Comparison of ENCODE assay signal across 30 mouse cellular contexts in the genomic region with DNA sequence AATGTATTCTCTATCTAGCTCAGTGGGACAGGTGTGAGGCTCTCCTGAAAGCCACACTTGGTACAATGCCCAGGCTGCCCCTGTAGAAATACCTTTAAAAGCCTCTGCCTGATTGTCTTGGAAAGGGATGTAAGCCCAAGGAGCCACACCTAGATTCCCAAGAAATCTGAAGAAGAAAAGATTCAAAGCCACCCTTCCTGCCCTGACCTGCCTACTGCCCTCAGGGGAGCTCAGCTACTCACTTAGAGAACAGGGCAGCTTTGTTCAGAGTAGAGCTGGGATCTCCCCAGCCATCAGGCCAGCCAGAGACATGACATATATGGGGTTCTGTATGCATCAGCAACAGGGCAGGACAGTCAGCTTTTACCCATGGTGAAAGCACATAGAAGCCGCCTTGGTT. TPM values are rescaled to one million over a fixed set of nuclear protein-coding genes. Genes with fewer than 3 reads are reported as not detected.
"Had no signal": no experiment of that assay in that cellular context is flagged by ENCODE, and none has a peak within 500 bp of the region (broad histone marks: within the 10 kb centered on the region; RNA-seq: fewer than 3 reads in every experiment).

No protein-coding gene starts in this region.

- H3K9me3 ChIP-seq: heart, embryonic 10.5 days; heart, embryonic 12.5 days; hindbrain, embryonic 10.5 days; hindbrain, embryonic 12.5 days; intestine, embryonic 15.5 days; limb, embryonic 10.5 days; limb, embryonic 12.5 days had no signal

- H3K36me3 ChIP-seq: heart, embryonic 10.5 days; heart, embryonic 12.5 days; hindbrain, embryonic 10.5 days; hindbrain, embryonic 12.5 days; intestine, embryonic 15.5 days; limb, embryonic 10.5 days; limb, embryonic 12.5 days had no signal

- H3K27me3 ChIP-seq: heart, embryonic 12.5 days; hindbrain, embryonic 12.5 days; intestine, embryonic 15.5 days; limb, embryonic 12.5 days had no signal

- DNase-seq: gastrocnemius, postnatal 14 days; gastrocnemius, postnatal 36 days; heart, adult 18-20 months; heart, postnatal 10 days; heart, postnatal 4 days; kidney, adult 18-20 months; kidney, adult 8-10 months; kidney, postnatal 10 days; kidney, postnatal 25 days; kidney, postnatal 4 days; liver had no signal

- H3K4me1 ChIP-seq: heart, embryonic 12.5 days; hindbrain, embryonic 10.5 days; hindbrain, embryonic 12.5 days; intestine, embryonic 15.5 days; limb, embryonic 12.5 days had no signal

- H3K9ac ChIP-seq: heart, embryonic 12.5 days; hindbrain, embryonic 12.5 days; hindbrain, embryonic 14.5 days; intestine, embryonic 15.5 days; limb, embryonic 12.5 days; liver, embryonic 14.5 days had no signal

- H3K4me2 ChIP-seq: heart, embryonic 12.5 days; hindbrain, embryonic 12.5 days; hindbrain, embryonic 14.5 days; intestine, embryonic 15.5 days; limb, embryonic 12.5 days; liver, embryonic 11.5 days had no signal

- ATAC-seq: hindbrain, embryonic 16.5 days; inflammation-experienced regulatory T-cells, adult 6 months; intestine, embryonic 15.5 days; intestine, postnatal 0 days had no signal

- H3K27ac ChIP-seq: heart, embryonic 10.5 days; hindbrain, embryonic 10.5 days; hindbrain, embryonic 12.5 days; hindbrain, embryonic 14.5 days; intestine, embryonic 15.5 days; layer of hippocampus, adult 2 months; left cerebral cortex, adult 2 months; limb, embryonic 10.5 days; limb, embryonic 12.5 days; liver, embryonic 14.5 days had no signal

- H3K4me3 ChIP-seq: heart, embryonic 10.5 days; heart, embryonic 12.5 days; hindbrain, embryonic 10.5 days; hindbrain, embryonic 12.5 days; intestine, embryonic 15.5 days; layer of hippocampus, adult 2 months; left cerebral cortex, adult 2 months; limb, embryonic 10.5 days; limb, embryonic 12.5 days had no signal

RNA-seq across cellular contexts. Expression of a gene that starts 29.3 kb away (rescaled TPM):
- total RNA-seq: gastrocnemius, adult 8-10 months; gastrocnemius, postnatal 14 days; gastrocnemius, postnatal 36 days; granulocyte monocyte progenitor cell, adult 5-6 weeks; heart, postnatal 10 days; heart, postnatal 25 days; heart, postnatal 4 days had no signal
- polyA plus RNA-seq: intestine, postnatal 0 days; liver, embryonic 16.5 days had no signal
